Mouse (Mus musculus): ENCODE results near the gene Gm47841. TPM values are rescaled to one million over a fixed set of nuclear protein-coding genes. Genes with fewer than 3 reads are reported as not detected.
A peak's percentile ranks its signal among the peaks of the same experiment; 100 is the strongest.

Gene Gm47841
- polyA plus RNA-seq, 1 experiment from 2014 or later, result not detected

- no peak overlapping the region for H3K4me2 ChIP-seq (replicated peaks; ENCODE audit: low read depth)
- no peaks in the 10 kb centered on the region for H3K9me3 ChIP-seq (ENCODE audit: control insufficient read depth, low read length)
- H3K4me1 ChIP-seq (replicated peaks; ENCODE audit: control insufficient read depth, insufficient read depth), result no peaks in the 10 kb centered on the region
- H3K9ac ChIP-seq (ENCODE audit: low read length), result no peak overlapping the region
- no peaks in the 10 kb centered on the region for H3K36me3 ChIP-seq (ENCODE audit: control insufficient read depth, insufficient read depth, low read length)
- DNase-seq (ENCODE audit: low spot score) (no peak), ATAC-seq (ENCODE audit: low FRiP score, low TSS enrichment) (no peak)
- TF ChIP-seq CTCF (IDR thresholded peaks at IDR 0.05; ENCODE audit: low read depth) (no peak), EP300 (optimal IDR thresholded peaks at IDR 0.05) (no peak)
- no peak overlapping the region for H3K4me3 ChIP-seq (ENCODE audit: low read depth, low read length)
- WGBS, result 89% methylated on average over 3 of the region's 3 CpGs
- H3K27me3 ChIP-seq (ENCODE audit: control insufficient read depth, insufficient read depth, low read length), result no peaks in the 10 kb centered on the region
- no peak overlapping the region for H3K27ac ChIP-seq (replicated peaks)
These were observed 44.7 kb downstream of the Gm47841 start for GRCm38 (mm10) chr15:101002466-101002865.

- no peak overlapping the region for H3K4me3 ChIP-seq (ENCODE audit: low read depth, low read length)
- ATAC-seq (ENCODE audit: low FRiP score, low TSS enrichment), result peak; percentile 70
- no peak overlapping the region for H3K27ac ChIP-seq (replicated peaks)
- no peak overlapping the region for H3K4me2 ChIP-seq (replicated peaks; ENCODE audit: low read depth)
- 66% methylated on average over 1 of the region's 1 CpGs for WGBS
- TF ChIP-seq CTCF (IDR thresholded peaks at IDR 0.05; ENCODE audit: low read depth), result 0 out of 2 replicates have a peak, but pooled peaks have one; percentile 13
- TF ChIP-seq EP300 (optimal IDR thresholded peaks at IDR 0.05), result no peak
- no peaks in the 10 kb centered on the region for H3K27me3 ChIP-seq (ENCODE audit: control insufficient read depth, insufficient read depth, low read length)
- H3K9me3 ChIP-seq (ENCODE audit: control insufficient read depth, low read length), result no peaks in the 10 kb centered on the region
- no peaks in the 10 kb centered on the region for H3K4me1 ChIP-seq (replicated peaks; ENCODE audit: control insufficient read depth, insufficient read depth)
- DNase-seq (ENCODE audit: low spot score), result no peak
- H3K9ac ChIP-seq (ENCODE audit: low read length), result no peak overlapping the region
- no peaks in the 10 kb centered on the region for H3K36me3 ChIP-seq (ENCODE audit: control insufficient read depth, insufficient read depth, low read length)
These were observed 45.5 kb downstream of the Gm47841 start for GRCm38 (mm10) chr15:101001685-101002084.

GRCm38 (mm10) chr15:100997090-100997489 is 50.1 kb downstream of the Gm47841 start:
- H3K9me3 ChIP-seq (ENCODE audit: control insufficient read depth, low read length), result no peaks in the 10 kb centered on the region
- no peak overlapping the region for H3K4me2 ChIP-seq (replicated peaks; ENCODE audit: low read depth)
- H3K9ac ChIP-seq (ENCODE audit: low read length), result no peak overlapping the region
- no peak overlapping the region for H3K27ac ChIP-seq (replicated peaks)
- ATAC-seq (ENCODE audit: low FRiP score, low TSS enrichment), result 0 out of 2 replicates have a peak, but pooled peaks have one; percentile 56
- peak; percentile 48 for DNase-seq (ENCODE audit: low spot score)
- 26% methylated on average over 4 of the region's 4 CpGs for WGBS
- peak; percentile 88 for TF ChIP-seq CTCF (IDR thresholded peaks at IDR 0.05; ENCODE audit: low read depth)
- TF ChIP-seq EP300 (optimal IDR thresholded peaks at IDR 0.05), result no peak
- H3K36me3 ChIP-seq (ENCODE audit: control insufficient read depth, insufficient read depth, low read length), result no peaks in the 10 kb centered on the region
- no peak overlapping the region for H3K4me3 ChIP-seq (ENCODE audit: low read depth, low read length)
- no peaks in the 10 kb centered on the region for H3K4me1 ChIP-seq (replicated peaks; ENCODE audit: control insufficient read depth, insufficient read depth)
- H3K27me3 ChIP-seq (ENCODE audit: control insufficient read depth, insufficient read depth, low read length), result no peaks in the 10 kb centered on the region

Other genes with a start within 250 kb of the Gm47841 start
- 0.40 and 0.61 TPM in 2 replicates for gene Scn8a, start 177.5 kb downstream of the Gm47841 start, polyA plus RNA-seq (2015; fragmentation: Nextera tagmentation; extraction: Ambion mirVana)
- gene Fignl2, start 31.2 kb upstream of the Gm47841 start, polyA plus RNA-seq (2015; fragmentation: Nextera tagmentation; extraction: Ambion mirVana), result 0.19 and 0.22 TPM in 2 replicates
- not detected in 2 replicates for gene Ankrd33, start 68.4 kb upstream of the Gm47841 start, polyA plus RNA-seq (2015; fragmentation: Nextera tagmentation; extraction: Ambion mirVana)
- gene Acvrl1, start 81.1 kb upstream of the Gm47841 start, polyA plus RNA-seq (2015; fragmentation: Nextera tagmentation; extraction: Ambion mirVana), result 13.5 and 15.2 TPM in 2 replicates
- 6.9 and 8.1 TPM in 2 replicates for gene Acvr1b, start 126.7 kb upstream of the Gm47841 start, polyA plus RNA-seq (2015; fragmentation: Nextera tagmentation; extraction: Ambion mirVana)
- 2.0 TPM in 2 replicates for gene Grasp, start 176.8 kb upstream of the Gm47841 start, polyA plus RNA-seq (2015; fragmentation: Nextera tagmentation; extraction: Ambion mirVana)
- gene Nr4a1, start 206.9 kb upstream of the Gm47841 start, polyA plus RNA-seq (2015; fragmentation: Nextera tagmentation; extraction: Ambion mirVana), result 9.4 and 17.1 TPM in 2 replicates
- 49.3 and 50.4 TPM in 2 replicates for gene Atg101, start 236.9 kb upstream of the Gm47841 start, polyA plus RNA-seq (2015; fragmentation: Nextera tagmentation; extraction: Ambion mirVana)
- 2.4 TPM in 2 replicates for gene 6030408B16Rik, start 245.8 kb upstream of the Gm47841 start, polyA plus RNA-seq (2015; fragmentation: Nextera tagmentation; extraction: Ambion mirVana)

All from stomach, postnatal 0 days (tissue).